Mouse (Mus musculus) left cerebral cortex, postnatal 36 days (tissue): ENCODE results near the gene Dera. TPM values are rescaled to one million over a fixed set of nuclear protein-coding genes. Genes with fewer than 3 reads are reported as not detected.

Experiments
- DNase-seq, 2 experiments: peaks; one replicate each; pipeline ENCODE4 v3.0.0; 2021 to 2022; ENCODE audit warnings: low spot score in 2 of 2, mixed read lengths in 1 of 2
- intact Hi-C: fragments of 180-260 bp; cut with DNase I; formaldehyde crosslinking; loops from one replicate; pipeline ENCODE4 v1.15.1; 2025
- total RNA-seq, 2 experiments: library from RNA; stranded (reverse); gene quantifications; 2 replicates each; pipeline ENCODE4 v1.2.3; 2021

The Dera gene
- total RNA-seq, 2 experiments from 2014 or later = 3.6 to 4.4 TPM

- DNase-seq = no peak
- intact Hi-C loops = loop anchor here (10.0 kb wide), 1 partner anchor 65 kb away; no protein-coding TSS in a partner anchor
These were observed 115.7 kb downstream of the Dera start for GRCm38 (mm10) chr6:137869903-137870580.

- DNase-seq = peak; percentile 15 to 46
- intact Hi-C loops = loop anchor here (10.0 kb wide), 1 partner anchor 64 kb away; no protein-coding TSS in a partner anchor
These were observed 116.3 kb downstream of the Dera start for GRCm38 (mm10) chr6:137870667-137871066.

- intact Hi-C loops = loop anchor here (10.0 kb wide), 1 partner anchor 63 kb away; no protein-coding TSS in a partner anchor
- peak; percentile 45 to 59 for DNase-seq
These were observed 117.8 kb downstream of the Dera start for GRCm38 (mm10) chr6:137872055-137872735.

- intact Hi-C loops = loop anchor here (5.0 to 10.0 kb wide), 2 partner anchors 60 to 278 kb away; no protein-coding TSS in a partner anchor
- no peak for DNase-seq
These were observed 120.3 kb downstream of the Dera start for GRCm38 (mm10) chr6:137874471-137875244.

GRCm38 (mm10) chr6:137885644-137886043, 131.3 kb downstream of the Dera start:
- DNase-seq = no peak
- intact Hi-C loops = no loop called here

DNA sequence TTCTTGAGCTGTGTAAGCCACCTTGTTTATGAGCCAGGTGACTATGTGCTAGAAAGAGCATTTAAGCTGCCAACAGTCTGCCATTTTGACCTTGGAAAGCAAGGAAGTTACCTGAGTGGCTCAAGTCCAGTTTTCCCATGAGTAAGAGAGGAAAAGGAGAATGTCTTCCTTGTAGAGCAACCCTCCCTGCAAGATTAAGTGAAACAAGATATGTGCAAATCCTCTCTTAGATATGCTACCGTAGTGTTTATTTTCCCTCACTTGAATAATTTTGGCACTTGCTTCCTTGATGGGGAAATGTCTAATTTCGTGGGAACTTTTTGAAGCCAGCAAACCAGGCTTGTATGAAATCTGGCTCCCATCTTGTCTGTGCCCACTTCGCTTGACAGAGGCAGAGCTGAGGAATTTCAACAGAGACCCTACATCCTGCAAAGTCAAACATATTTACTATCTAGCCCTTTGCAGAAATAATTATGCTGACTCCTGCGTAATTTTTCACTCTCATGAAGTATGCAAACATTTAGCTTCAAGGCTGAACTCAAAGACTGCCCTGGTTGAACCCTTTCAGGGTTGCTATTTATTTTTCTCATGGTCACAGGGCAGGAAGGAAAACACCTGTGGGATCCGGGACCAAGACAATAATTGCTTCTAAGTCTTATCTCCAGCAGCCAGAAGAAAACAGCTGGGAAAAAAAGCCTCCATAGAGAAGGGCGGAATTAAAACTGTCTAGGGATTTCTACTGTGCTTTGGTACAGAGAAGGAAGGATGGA, 132.0 kb downstream of the Dera start:
- intact Hi-C loops = no loop called here
- no peak for DNase-seq

DNA sequence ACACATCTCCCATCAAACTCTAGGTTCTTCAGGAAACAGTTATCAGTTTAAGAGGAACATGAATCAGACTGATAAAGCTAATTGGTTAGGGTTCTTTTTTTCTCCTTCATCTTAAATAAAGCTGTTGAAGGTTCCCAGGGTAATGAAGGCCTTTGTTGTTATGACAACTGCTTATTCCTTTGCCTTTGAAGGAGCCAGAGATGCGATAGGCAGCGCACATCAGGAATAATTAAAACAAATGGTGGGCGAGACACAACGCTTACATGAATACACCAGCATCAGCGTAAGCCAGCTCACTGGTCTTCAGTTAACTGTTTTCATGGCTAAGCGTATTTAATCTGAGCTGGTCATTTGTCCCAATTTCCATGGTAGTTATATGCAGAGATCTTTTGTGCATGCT, 132.9 kb downstream of the Dera start:
- no peak for DNase-seq
- intact Hi-C loops = no loop called here

DNA sequence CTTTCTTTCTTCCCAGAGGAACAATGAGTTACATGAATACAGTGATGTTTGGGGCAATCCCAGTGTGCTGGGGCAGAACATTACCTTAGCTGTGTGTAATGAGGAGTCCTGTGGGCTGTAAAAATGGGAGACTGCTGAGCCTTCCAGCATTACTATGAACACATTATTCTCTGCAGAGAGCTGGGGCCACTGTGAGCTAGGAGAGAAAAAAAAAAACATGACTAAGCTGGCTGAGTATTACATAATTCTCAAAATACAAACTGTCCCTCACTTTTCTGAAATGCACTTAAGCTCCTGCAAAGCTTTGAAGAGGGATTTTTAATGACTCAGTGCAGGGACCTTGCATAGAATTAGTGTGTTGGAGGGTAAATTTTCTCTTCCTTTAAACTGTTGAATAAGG, 143.3 kb downstream of the Dera start:
- intact Hi-C loops = no loop called here
- DNase-seq = no peak

DNA sequence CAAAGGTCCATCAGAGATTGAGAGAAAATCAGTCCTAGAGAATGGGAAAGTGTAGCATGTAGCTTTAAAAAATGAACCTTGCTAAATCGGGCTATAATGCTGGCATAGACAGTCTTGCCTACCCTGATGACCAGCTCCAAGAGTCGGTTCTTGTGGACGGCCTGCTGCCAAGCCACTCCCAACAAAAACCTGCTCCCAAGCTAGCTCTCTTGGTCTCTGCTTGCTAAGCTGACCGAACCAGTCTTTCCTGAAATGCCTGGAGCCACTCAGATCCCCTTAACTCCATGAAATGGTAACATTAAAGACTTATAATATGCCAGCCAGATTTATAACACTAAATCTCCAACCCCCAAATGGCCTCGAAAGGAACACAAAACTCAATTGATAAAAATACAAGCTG, 146.9 kb downstream of the Dera start:
- no peak for DNase-seq
- intact Hi-C loops = no loop called here

Other genes starting within 250 kb of the Dera start
- 10 to 100 TPM; 32.2 to 39.2 TPM for gene Eps8, start 99.7 kb upstream of the Dera start, total RNA-seq
- gene Strap, start 19.5 kb upstream of the Dera start, total RNA-seq = 100 to 1,000 TPM; 103 to 113 TPM